Mouse (Mus musculus): Measurements from ENCODE around the gene Zfp786. TPM values are rescaled to one million over a fixed set of nuclear protein-coding genes. Genes with fewer than 3 reads are reported as not detected.

Zfp786 gene
- polyA plus RNA-seq, 1 experiment from 2014 or later: 1.7 TPM

GRCm38 (mm10) chr6:47813257-47813878, 17.3 kb downstream of the Zfp786 start, which contains the start of gene Pdia4:
Gene Pdia4 (minus strand): TSS chr6:47813430.
- H3K9me3 ChIP-seq (replicated peaks; ENCODE audit: control insufficient read depth, low read length): no peaks in the 10 kb centered on the region
- peak within 1 kb of the TSS; percentile 68 for H3K4me3 ChIP-seq (ENCODE audit: low read length)
- peak within 1 kb of the TSS; percentile 77 for H3K9ac ChIP-seq (ENCODE audit: low read length)
- under 1% methylated on average over 44 of the region's 44 CpGs for WGBS
- peak; percentile 98 for ATAC-seq (replicated peaks; ENCODE audit: extremely low read depth, insufficient read depth, low FRiP score)
- no peaks in the 10 kb centered on the region for H3K27me3 ChIP-seq (ENCODE audit: control insufficient read depth, insufficient read depth, low read length)
- peak within 1 kb of the TSS; percentile 88 for H3K27ac ChIP-seq (ENCODE audit: low read length)
- H3K36me3 ChIP-seq (ENCODE audit: control insufficient read depth, insufficient read depth): no peaks in the 10 kb centered on the region
- H3K4me2 ChIP-seq (ENCODE audit: low read depth, low read length): peak within 1 kb of the TSS; percentile 76
- H3K4me1 ChIP-seq (ENCODE audit: control insufficient read depth, insufficient read depth, low read length): peaks cover 18% of the 10 kb centered on the region

GRCm38 (mm10) chr6:47812271-47812915, 18.3 kb downstream of the Zfp786 start:
- peak overlapping the region; percentile 68 for H3K4me3 ChIP-seq (ENCODE audit: low read length)
- peak overlapping the region; percentile 88 for H3K27ac ChIP-seq (ENCODE audit: low read length)
- ATAC-seq (replicated peaks; ENCODE audit: extremely low read depth, insufficient read depth, low FRiP score): no peak
- H3K9ac ChIP-seq (ENCODE audit: low read length): peak overlapping the region; percentile 75
- no peaks in the 10 kb centered on the region for H3K36me3 ChIP-seq (ENCODE audit: control insufficient read depth, insufficient read depth)
- H3K4me1 ChIP-seq (ENCODE audit: control insufficient read depth, insufficient read depth, low read length): peaks cover 18% of the 10 kb centered on the region
- 1% methylated on average over 17 of the region's 17 CpGs for WGBS
- peak overlapping the region; percentile 76 for H3K4me2 ChIP-seq (ENCODE audit: low read depth, low read length)
- H3K9me3 ChIP-seq (replicated peaks; ENCODE audit: control insufficient read depth, low read length): no peaks in the 10 kb centered on the region
- H3K27me3 ChIP-seq (ENCODE audit: control insufficient read depth, insufficient read depth, low read length): no peaks in the 10 kb centered on the region

- no peaks in the 10 kb centered on the region for H3K9me3 ChIP-seq (replicated peaks; ENCODE audit: control insufficient read depth, low read length)
- H3K36me3 ChIP-seq (ENCODE audit: control insufficient read depth, insufficient read depth): peaks cover 6% of the 10 kb centered on the region
- H3K27me3 ChIP-seq (ENCODE audit: control insufficient read depth, insufficient read depth, low read length): no peaks in the 10 kb centered on the region
- no peak for ATAC-seq (replicated peaks; ENCODE audit: extremely low read depth, insufficient read depth, low FRiP score)
- 49% methylated on average over 5 of the region's 5 CpGs for WGBS
- H3K27ac ChIP-seq (ENCODE audit: low read length): no peak overlapping the region
- H3K9ac ChIP-seq (ENCODE audit: low read length): peak overlapping the region; percentile 75
- peak overlapping the region; percentile 76 for H3K4me2 ChIP-seq (ENCODE audit: low read depth, low read length)
- H3K4me3 ChIP-seq (ENCODE audit: low read length): peak overlapping the region; percentile 68
- H3K4me1 ChIP-seq (ENCODE audit: control insufficient read depth, insufficient read depth, low read length): peaks cover 18% of the 10 kb centered on the region
Measured at GRCm38 (mm10) chr6:47811324-47811723, 19.3 kb downstream of the Zfp786 start.

GRCm38 (mm10) chr6:47810181-47810580, 20.5 kb downstream of the Zfp786 start:
- Histone ChIP-seq H3K4me1 (ENCODE audit: control insufficient read depth, insufficient read depth, low read length) (peaks cover 18% of the 10 kb centered on the region), H3K36me3 (ENCODE audit: control insufficient read depth, insufficient read depth) (peaks cover 16% of the 10 kb centered on the region), H3K9me3 (replicated peaks; ENCODE audit: control insufficient read depth, low read length) (no peaks in the 10 kb centered on the region), H3K9ac (ENCODE audit: low read length) (no peak overlapping the region), H3K4me3 (ENCODE audit: low read length) (no peak overlapping the region), H3K27ac (ENCODE audit: low read length) (no peak overlapping the region), H3K27me3 (ENCODE audit: control insufficient read depth, insufficient read depth, low read length) (no peaks in the 10 kb centered on the region), H3K4me2 (ENCODE audit: low read depth, low read length) (no peak overlapping the region)
- ATAC-seq (replicated peaks; ENCODE audit: extremely low read depth, insufficient read depth, low FRiP score): no peak
- 63% methylated on average over 2 of the region's 2 CpGs for WGBS

- Histone ChIP-seq H3K27me3 (ENCODE audit: control insufficient read depth, insufficient read depth, low read length) (no peaks in the 10 kb centered on the region), H3K4me2 (ENCODE audit: low read depth, low read length) (no peak overlapping the region), H3K36me3 (ENCODE audit: control insufficient read depth, insufficient read depth) (peaks cover 24% of the 10 kb centered on the region), H3K4me1 (ENCODE audit: control insufficient read depth, insufficient read depth, low read length) (peaks cover 13% of the 10 kb centered on the region), H3K9me3 (replicated peaks; ENCODE audit: control insufficient read depth, low read length) (no peaks in the 10 kb centered on the region), H3K27ac (ENCODE audit: low read length) (no peak overlapping the region), H3K4me3 (ENCODE audit: low read length) (no peak overlapping the region), H3K9ac (ENCODE audit: low read length) (no peak overlapping the region)
- 72% methylated on average over 4 of the region's 4 CpGs for WGBS
- ATAC-seq (replicated peaks; ENCODE audit: extremely low read depth, insufficient read depth, low FRiP score): no peak
Measured at GRCm38 (mm10) chr6:47809053-47809452, 21.6 kb downstream of the Zfp786 start.

- 86% methylated on average over 5 of the region's 5 CpGs for WGBS
- H3K36me3 ChIP-seq (ENCODE audit: control insufficient read depth, insufficient read depth): peaks cover 29% of the 10 kb centered on the region
- no peak overlapping the region for H3K4me3 ChIP-seq (ENCODE audit: low read length)
- peaks cover 13% of the 10 kb centered on the region for H3K4me1 ChIP-seq (ENCODE audit: control insufficient read depth, insufficient read depth, low read length)
- H3K4me2 ChIP-seq (ENCODE audit: low read depth, low read length): no peak overlapping the region
- no peak overlapping the region for H3K9ac ChIP-seq (ENCODE audit: low read length)
- no peaks in the 10 kb centered on the region for H3K27me3 ChIP-seq (ENCODE audit: control insufficient read depth, insufficient read depth, low read length)
- ATAC-seq (replicated peaks; ENCODE audit: extremely low read depth, insufficient read depth, low FRiP score): no peak
- H3K27ac ChIP-seq (ENCODE audit: low read length): no peak overlapping the region
- no peaks in the 10 kb centered on the region for H3K9me3 ChIP-seq (replicated peaks; ENCODE audit: control insufficient read depth, low read length)
Measured at GRCm38 (mm10) chr6:47808545-47808944, 22.1 kb downstream of the Zfp786 start.

- H3K27me3 ChIP-seq (ENCODE audit: control insufficient read depth, insufficient read depth, low read length): no peaks in the 10 kb centered on the region
- no peak overlapping the region for H3K4me3 ChIP-seq (ENCODE audit: low read length)
- H3K27ac ChIP-seq (ENCODE audit: low read length): no peak overlapping the region
- H3K4me2 ChIP-seq (ENCODE audit: low read depth, low read length): no peak overlapping the region
- H3K9ac ChIP-seq (ENCODE audit: low read length): no peak overlapping the region
- peaks cover 40% of the 10 kb centered on the region for H3K36me3 ChIP-seq (ENCODE audit: control insufficient read depth, insufficient read depth)
- H3K4me1 ChIP-seq (ENCODE audit: control insufficient read depth, insufficient read depth, low read length): peaks cover 13% of the 10 kb centered on the region
- WGBS: 79% methylated on average over 2 of the region's 2 CpGs
- no peak for ATAC-seq (replicated peaks; ENCODE audit: extremely low read depth, insufficient read depth, low FRiP score)
- no peaks in the 10 kb centered on the region for H3K9me3 ChIP-seq (replicated peaks; ENCODE audit: control insufficient read depth, low read length)
Measured at GRCm38 (mm10) chr6:47807419-47807818, 23.2 kb downstream of the Zfp786 start.

- no peak for ATAC-seq (replicated peaks; ENCODE audit: extremely low read depth, insufficient read depth, low FRiP score)
- WGBS: 72% methylated on average over 2 of the region's 2 CpGs
- Histone ChIP-seq H3K36me3 (ENCODE audit: control insufficient read depth, insufficient read depth) (peaks cover 46% of the 10 kb centered on the region), H3K27me3 (ENCODE audit: control insufficient read depth, insufficient read depth, low read length) (no peaks in the 10 kb centered on the region), H3K9me3 (replicated peaks; ENCODE audit: control insufficient read depth, low read length) (no peaks in the 10 kb centered on the region), H3K27ac (ENCODE audit: low read length) (no peak overlapping the region), H3K9ac (ENCODE audit: low read length) (no peak overlapping the region), H3K4me3 (ENCODE audit: low read length) (no peak overlapping the region), H3K4me1 (ENCODE audit: control insufficient read depth, insufficient read depth, low read length) (peaks cover 3% of the 10 kb centered on the region; the same call in 1 of the 2 replicates), H3K4me2 (ENCODE audit: low read depth, low read length) (no peak overlapping the region)
Measured at GRCm38 (mm10) chr6:47805520-47805919, 25.1 kb downstream of the Zfp786 start.

GRCm38 (mm10) chr6:47799079-47799478, 31.6 kb downstream of the Zfp786 start:
- no peaks in the 10 kb centered on the region for H3K27me3 ChIP-seq (ENCODE audit: control insufficient read depth, insufficient read depth, low read length)
- H3K27ac ChIP-seq (ENCODE audit: low read length): no peak overlapping the region
- peak; percentile 78; the same call in 1 of the 2 replicates for ATAC-seq (replicated peaks; ENCODE audit: extremely low read depth, insufficient read depth, low FRiP score)
- H3K4me1 ChIP-seq (ENCODE audit: control insufficient read depth, insufficient read depth, low read length): no peaks in the 10 kb centered on the region
- peaks cover 65% of the 10 kb centered on the region for H3K36me3 ChIP-seq (ENCODE audit: control insufficient read depth, insufficient read depth)
- H3K4me3 ChIP-seq (ENCODE audit: low read length): no peak overlapping the region
- no peaks in the 10 kb centered on the region for H3K9me3 ChIP-seq (replicated peaks; ENCODE audit: control insufficient read depth, low read length)
- H3K9ac ChIP-seq (ENCODE audit: low read length): no peak overlapping the region
- H3K4me2 ChIP-seq (ENCODE audit: low read depth, low read length): no peak overlapping the region
- WGBS: 46% methylated on average over 6 of the region's 6 CpGs

Data from heart, embryonic 16.5 days (tissue).